Mouse (Mus musculus): ENCODE results near the gene Ank3.

Gene Ank3

DNA sequence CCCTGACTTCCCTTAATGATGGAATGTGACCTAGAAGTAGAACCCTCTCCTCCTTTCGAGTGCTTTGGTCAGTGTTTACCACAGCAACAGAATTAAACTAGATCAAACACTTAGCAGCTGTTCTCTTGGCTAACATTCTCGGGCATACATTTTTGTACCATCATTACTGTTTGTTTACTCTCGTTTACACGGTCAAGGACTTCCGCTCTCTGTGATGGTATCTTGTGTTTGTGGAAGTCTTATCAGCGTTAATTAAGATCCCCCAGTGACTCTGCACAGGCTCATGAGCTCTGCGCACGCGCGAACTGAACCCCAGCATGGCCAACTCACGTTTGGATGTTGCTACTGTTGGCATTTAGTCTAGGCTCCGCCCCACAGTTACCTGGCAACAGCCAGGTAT lies 16.3 kb downstream of the Ank3 start:
- DNase-seq = no peak

GRCm38 (mm10) chr10:69418716-69419115 lies 20.1 kb downstream of the Ank3 start:
- DNase-seq = no peak

DNA sequence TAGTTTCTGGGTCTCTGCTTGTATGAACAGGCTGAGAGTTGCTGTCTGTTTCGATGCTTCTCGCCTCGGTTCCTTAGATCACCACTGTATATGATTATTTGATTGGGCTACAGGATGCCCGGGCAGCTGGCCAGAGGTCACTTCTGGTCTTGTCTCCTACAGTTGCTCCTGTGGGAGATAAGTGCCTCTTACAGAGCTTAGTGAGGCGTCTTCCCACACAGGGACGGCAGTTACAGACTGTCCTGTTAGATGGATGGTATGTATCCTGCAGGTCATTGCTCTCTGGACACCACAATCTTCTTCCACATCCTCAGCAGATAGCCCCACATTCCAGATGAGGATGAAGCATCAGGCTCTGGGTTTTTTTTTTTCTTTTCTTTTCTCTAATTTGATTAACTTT lies 21.7 kb downstream of the Ank3 start:
- DNase-seq = no peak

DNA sequence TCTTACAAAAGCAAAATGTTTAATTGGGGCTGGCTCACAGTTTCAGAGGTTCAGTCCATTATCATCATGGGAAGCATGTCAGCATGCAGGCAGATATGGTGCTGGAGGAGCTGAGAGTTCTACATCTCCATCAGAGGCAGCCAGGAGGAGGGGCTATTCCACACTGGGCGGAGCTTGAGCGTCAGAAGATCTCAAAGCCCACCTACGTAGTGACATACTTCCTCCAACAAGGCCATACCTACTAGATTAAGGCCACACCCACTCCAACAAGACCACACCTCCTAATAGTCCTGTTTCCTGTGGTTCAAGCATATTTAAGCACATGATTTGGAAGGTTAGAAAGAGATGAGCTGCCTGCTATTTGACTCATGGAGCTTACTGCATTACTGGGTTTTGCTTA lies 25.5 kb downstream of the Ank3 start:
- DNase-seq = no peak

- DNase-seq = no peak
Observed at GRCm38 (mm10) chr10:69430138-69430537, 31.6 kb downstream of the Ank3 start.

GRCm38 (mm10) chr10:69431101-69431500 lies 32.5 kb downstream of the Ank3 start:
- DNase-seq = no peak

- DNase-seq = no peak
Observed at GRCm38 (mm10) chr10:69435213-69435612, 36.6 kb downstream of the Ank3 start.

GRCm38 (mm10) chr10:69439449-69439848 lies 40.9 kb downstream of the Ank3 start:
- DNase-seq = no peak

DNA sequence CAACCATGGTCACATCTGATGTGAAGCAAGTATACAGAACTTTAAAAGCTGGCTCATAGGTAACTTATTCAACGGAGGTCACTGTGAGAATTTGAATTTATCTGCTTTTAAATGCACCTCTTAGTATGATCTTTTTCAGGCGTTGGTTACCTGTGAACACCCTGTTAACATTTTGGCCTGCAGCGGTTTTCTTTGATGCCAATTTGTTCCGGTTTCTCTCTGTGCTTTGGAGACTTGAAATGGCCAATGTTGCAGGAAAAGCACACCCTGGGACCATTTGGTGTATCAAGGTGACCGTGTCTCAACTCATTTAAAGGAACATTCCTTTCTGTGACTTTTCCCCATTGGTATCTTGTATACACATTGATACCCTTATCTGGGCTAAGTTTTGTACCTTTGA lies 46.0 kb downstream of the Ank3 start:
- no peak for DNase-seq

- no peak for DNase-seq
Observed at GRCm38 (mm10) chr10:69445951-69446350, 47.4 kb downstream of the Ank3 start.

DNA sequence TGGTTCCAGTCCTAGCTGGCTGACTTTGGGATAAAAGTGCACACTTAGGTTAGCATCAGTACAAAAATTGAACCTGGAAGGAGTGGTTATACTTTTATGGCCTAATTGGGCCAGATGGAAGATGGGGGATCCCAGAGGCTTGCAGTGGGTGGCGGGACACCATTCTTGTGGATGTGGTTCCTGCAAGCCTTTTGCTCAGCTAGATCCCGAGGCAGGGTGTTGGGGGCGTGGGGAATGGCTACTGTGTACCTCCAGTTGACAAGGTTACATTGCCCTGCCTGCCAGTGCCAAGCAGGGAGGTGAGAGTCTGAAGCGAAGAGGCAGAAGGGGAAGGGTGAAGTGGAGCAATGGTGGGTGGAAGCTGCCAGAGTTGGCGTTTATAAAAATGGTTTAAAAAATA lies 48.0 kb downstream of the Ank3 start:
- no peak for DNase-seq

DNA sequence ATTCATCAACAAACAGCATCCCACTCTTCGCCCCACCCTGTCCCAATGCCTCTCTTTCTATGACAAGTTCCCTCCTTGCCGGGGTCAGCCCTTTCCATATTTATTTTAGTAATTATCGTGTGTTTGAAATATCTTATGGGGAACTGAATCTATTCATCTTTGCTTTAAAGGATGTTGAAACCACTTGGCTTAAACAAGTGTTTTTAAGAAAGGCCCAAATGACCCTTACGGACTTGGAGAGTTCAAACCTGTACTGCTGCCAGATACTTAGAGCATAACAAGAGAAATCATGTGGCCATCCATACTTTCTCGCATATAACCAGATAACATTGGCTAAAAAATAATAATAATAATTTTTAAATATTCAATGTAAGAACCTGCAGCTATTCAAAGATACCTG lies 48.7 kb downstream of the Ank3 start:
- DNase-seq = no peak

GRCm38 (mm10) chr10:69448174-69448573 lies 49.6 kb downstream of the Ank3 start:
- DNase-seq = no peak

DNA sequence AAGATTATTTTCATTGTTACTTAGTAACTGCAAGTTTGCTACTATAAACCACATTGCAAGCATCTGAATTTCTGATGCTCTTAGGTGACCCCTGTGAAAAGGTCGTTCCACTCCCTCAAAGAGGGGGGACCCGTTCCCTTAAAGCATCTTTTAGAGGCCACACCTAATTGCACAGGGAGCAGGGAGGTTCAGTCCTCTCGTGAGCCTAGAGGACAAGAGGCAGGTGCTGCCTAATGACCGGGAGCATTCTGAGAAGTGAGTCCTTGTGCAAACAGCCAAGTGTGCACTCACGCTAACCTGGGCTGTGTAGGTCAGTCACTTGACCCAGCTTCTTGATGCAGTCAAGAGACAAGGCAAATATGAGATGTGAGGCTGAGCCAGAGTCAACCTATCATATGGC lies 52.4 kb downstream of the Ank3 start:
- DNase-seq = no peak

DNA sequence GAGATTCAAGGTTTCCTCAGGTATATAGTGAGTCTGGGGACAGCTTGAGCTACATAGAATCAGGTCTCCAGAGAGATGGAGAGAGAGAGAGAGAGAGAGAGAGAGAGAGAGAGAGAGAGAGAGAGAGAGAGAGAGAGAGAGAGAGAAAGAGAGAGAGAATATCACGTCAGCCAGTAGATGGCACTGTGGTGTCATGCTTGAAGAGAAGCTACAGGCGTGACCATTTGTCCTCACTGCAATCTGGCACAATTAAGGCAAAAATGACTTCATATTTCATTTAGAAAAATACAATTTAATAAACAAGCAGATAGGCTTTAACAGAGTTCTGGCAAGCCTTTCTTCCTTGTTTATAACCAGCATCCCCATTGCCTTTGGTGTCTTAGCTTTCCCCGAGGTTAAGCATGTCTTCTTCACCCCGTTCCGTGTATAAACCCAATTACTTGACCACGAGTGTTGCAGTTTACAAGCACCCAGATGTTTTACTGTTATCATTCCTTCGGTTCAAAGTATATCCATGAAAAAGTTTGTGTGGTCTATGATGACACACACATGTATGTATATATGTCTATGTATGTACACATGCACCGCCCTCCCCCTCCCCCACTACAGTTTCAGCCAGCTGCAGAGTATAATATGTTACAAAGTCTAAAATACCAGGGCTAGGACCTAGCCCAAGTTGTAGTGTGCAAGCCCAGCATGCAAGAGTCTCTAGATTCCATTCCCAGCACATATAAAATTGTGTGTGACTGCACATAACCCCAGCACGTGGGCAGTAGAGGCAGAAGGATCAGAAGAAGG lies 53.8 kb downstream of the Ank3 start:
- DNase-seq = peak; percentile 78

GRCm38 (mm10) chr10:69453531-69453930 lies 55.0 kb downstream of the Ank3 start:
- DNase-seq = no peak

- no peak for DNase-seq
Observed at GRCm38 (mm10) chr10:69454480-69454879, 55.9 kb downstream of the Ank3 start.

GRCm38 (mm10) chr10:69464826-69465225 lies 66.3 kb downstream of the Ank3 start:
- no peak for DNase-seq

DNA sequence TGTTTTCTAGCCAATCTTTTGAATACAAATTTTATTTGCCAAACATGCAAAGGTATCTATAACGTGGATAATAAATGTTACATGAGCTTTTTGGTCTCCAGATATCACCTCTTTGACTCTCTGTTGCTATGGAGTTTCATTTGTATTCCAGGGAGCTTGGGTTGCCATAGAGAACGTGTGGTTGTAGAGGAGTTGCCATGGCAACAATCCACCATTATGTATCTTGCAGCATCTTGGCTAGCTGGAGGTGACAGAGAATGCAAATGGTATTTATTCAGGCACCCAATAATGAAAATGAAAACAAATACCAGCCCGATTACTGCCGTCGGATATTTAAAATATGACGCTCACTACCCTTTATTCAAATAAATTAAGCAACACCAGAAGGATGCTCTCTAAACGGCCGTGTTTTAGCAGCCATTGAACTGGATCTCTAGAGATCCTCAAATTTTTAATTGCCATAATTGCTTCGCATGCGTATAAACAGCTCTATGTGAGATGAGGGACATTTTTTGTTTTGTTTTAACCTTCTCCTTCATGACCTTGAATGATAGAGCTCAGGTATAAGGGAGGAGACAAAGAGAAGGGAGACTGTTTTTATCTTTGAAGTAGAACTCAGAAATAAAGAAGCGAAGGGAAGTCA lies 67.1 kb downstream of the Ank3 start:
- no peak for DNase-seq

DNA sequence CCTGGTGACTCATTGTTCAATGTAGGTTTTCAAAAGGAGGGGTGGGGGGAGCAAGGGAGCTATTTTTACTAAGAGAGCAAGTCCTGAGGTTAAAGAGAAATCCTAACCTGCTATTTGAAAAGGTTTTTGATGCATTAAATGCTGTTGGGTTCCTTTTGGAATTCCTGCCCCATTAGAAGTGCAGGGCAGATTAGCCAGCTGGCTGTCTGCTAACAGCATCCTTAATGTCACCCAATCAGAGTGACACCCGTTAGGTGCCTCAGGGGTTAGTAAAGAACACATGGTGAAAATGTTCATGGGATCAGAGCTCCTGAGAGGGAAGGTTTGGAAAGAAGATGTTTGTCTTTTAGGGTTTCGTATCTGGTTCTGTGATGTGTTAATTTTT lies 67.6 kb downstream of the Ank3 start:
- no peak for DNase-seq

DNA sequence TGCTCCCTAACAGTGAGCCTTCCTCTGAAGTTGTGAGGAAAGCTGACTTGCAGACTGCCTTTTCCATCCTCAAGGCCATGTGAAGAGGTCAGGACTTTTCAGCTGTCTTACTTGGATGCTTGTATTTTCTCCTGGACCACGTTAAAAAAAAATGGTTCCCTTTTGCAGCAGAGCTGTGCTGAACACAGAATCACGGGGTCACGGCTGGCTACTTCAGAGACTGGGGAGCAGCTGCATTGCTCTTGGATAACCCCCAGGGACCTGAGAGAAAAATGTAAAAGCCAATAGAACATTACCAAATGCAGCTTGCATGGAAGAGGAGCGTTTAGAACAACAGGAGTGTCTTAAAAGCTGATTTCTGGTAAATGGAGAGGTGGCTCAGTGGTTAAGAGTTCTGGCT lies 68.0 kb downstream of the Ank3 start:
- DNase-seq = no peak

DNA sequence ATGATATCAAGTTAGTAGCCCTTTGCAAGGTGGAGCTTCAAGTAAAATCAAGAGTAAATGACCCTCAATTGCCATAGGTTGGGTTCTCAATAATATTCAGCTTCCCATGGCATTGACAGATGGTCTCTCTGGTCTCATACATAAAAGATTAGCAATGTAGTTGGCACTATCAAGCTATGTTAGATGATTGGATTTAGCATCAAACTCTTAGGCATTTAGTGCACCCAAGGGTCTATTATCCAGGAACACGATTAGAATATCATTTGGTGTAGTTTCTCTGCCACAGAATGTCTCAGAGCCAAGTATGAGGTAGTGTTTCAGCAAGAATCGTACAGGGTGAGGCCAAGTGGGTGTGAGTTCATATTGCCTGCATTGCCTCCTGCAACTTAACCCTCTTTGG lies 68.6 kb downstream of the Ank3 start:
- no peak for DNase-seq

DNA sequence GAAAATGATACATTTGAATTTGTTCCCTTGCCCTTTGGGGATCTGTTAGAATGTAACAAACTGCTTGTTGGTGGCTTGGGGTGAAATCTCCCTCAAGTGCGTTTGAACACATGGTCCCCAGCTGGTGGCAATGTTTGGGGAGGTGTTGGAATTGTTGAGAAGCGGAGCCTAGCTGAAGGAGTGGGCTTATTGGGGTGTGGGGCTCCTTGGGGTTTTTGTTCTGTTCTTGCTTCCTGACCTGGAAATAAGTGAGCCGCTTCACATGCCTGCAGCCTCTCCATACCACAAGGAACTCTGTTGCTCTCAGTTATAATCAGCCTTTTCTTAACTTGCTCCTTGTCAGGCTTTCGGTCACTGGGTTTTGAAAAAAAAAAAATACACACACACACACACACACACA lies 73.3 kb downstream of the Ank3 start:
- no peak for DNase-seq

- no peak for DNase-seq
Observed at GRCm38 (mm10) chr10:69476871-69477270, 78.3 kb downstream of the Ank3 start.

GRCm38 (mm10) chr10:69477656-69478055 lies 79.1 kb downstream of the Ank3 start:
- DNase-seq = no peak
